Mouse (Mus musculus): ENCODE results near the gene Srcin1. TPM values are rescaled to one million over a fixed set of nuclear protein-coding genes. Genes with fewer than 3 reads are reported as not detected.

The Srcin1 gene
- polyA plus RNA-seq, 1 experiment from 2014 or later, result 0.48 TPM

DNA sequence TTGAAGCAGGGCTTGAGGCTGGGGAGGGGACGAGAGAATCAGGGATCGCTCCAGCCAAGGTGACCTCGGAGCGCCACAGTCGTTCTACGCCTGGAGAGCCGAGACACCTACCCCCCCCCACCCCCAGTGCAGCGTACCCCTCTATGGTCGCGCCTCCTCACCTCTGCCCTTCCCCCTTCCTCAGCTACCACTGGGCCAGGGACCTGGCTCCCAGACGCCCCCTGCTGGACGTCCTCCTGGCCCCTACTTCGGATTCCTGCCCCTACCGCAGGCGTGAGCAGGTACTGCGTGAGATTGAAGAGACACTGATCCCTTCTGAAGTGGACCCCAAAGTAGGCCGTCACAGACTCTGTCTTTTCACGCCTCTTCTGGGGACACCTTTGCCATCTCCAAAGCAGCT lies 348 bp downstream of the Srcin1 start:
- Histone ChIP-seq H3K27me3 (peaks cover 88% of the 10 kb centered on the region), H3K9me3 (no peaks in the 10 kb centered on the region), H3K27ac (no peak overlapping the region), H3K9ac (0 out of 2 replicates have a peak overlapping the region, but pooled peaks have one; percentile 69), H3K4me2 (replicated peaks) (peak overlapping the region; percentile 97), H3K4me3 (peak overlapping the region; percentile 69), H3K4me1 (peaks cover 60% of the 10 kb centered on the region), H3K36me3 (no peaks in the 10 kb centered on the region)
- WGBS, result 0% methylated on average over 18 of the region's 18 CpGs
- peak; percentile 78 for ATAC-seq (ENCODE audit: low FRiP score, low read depth)

DNA sequence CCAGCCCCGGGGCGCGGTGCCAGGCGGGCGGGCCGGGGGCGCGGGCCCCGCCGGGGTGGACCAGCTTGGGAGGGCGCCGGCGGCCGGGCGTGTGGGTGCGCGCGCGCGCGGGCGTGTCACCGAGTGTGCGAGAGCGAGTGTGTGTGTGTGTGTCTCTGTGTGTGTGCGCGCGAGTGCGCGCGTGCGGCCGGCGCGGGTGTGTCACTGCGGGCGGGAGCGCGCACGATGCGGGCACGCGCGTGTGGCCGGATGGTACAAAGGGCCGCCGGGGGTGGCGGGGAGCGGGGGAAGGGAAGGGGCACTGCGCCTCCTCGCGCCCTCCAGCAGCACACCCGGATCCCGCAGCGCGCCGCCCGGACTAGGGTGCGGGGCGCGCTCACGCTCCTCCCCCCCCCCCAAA lies 911 bp downstream of the Srcin1 start:
- Histone ChIP-seq H3K4me1 (peaks cover 66% of the 10 kb centered on the region), H3K4me2 (replicated peaks) (peak overlapping the region; percentile 97), H3K36me3 (no peaks in the 10 kb centered on the region), H3K9ac (peak overlapping the region; percentile 69), H3K27me3 (peaks cover 90% of the 10 kb centered on the region), H3K27ac (no peak overlapping the region), H3K9me3 (no peaks in the 10 kb centered on the region), H3K4me3 (peak overlapping the region; percentile 69)
- WGBS, result 0% methylated on average over 20 of the region's 62 CpGs
- ATAC-seq (ENCODE audit: low FRiP score, low read depth), result peak; percentile 19; the same call in 1 of the 2 replicates

DNA sequence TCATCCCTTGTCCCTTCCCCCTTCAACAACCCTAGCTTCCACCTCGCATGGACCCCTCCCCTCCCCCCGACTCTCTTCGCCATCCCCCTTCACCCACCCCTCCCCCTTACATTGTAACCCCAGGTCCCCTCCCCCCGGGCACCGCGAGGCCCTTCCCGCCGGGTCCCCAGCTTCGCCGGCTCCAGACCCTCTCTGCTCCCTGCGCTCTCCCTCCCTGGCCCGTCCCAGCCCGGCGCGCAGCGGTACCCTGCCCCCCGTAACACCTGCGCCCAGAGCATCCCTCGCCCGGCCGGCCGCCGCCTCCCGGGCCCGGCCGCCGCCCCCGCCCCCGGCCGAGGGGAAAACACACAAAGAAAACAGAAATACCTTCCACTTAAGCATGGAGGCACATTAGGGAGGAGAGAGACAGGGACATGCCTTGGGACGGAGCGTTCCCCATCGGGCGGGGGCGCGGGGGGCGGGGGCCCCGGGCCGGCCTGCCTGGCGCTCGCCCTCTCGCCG lies 1.4 kb downstream of the Srcin1 start:
- Histone ChIP-seq H3K4me2 (replicated peaks) (peak overlapping the region; percentile 97), H3K36me3 (no peaks in the 10 kb centered on the region), H3K4me1 (peaks cover 71% of the 10 kb centered on the region), H3K9ac (peak overlapping the region; percentile 69), H3K27ac (no peak overlapping the region), H3K27me3 (peaks cover 94% of the 10 kb centered on the region), H3K4me3 (peak overlapping the region; percentile 69), H3K9me3 (no peaks in the 10 kb centered on the region)
- no peak for ATAC-seq (ENCODE audit: low FRiP score, low read depth)
- 0% methylated on average over 25 of the region's 43 CpGs for WGBS

DNA sequence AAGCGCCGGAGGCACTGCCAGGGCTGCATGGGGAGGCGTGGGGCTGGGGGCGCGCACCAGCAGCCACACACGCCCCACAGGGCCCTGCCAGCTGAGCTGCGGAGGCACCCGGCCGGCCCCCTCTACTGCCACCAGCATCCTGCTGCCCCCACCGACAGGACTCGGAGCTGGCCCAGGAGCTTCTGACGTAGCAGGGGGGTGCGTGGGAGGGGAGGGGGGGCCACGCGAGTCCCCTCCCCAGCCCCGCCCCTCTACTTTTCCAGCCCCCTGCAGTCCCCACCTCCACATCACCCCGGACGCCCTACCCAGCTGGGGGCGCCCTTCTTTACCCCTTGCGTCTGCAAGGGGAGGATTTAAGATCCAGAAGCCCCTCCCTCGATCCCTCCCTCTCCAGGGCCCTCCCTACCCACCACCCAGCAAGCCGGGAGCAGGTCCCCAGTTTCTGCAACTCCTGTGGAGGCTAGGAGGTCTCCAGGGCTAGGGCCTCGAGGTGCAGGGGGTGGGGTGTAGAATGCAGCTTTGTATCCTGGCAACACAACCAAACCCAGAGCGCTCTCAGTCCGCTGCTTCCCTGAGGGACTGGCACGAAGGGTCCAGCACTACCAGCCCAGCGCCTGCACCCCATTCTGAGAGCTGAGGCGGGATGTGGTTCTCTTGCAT lies 2.0 kb downstream of the Srcin1 start:
- H3K4me1 ChIP-seq, result peaks cover 73% of the 10 kb centered on the region
- H3K4me3 ChIP-seq, result peak overlapping the region; percentile 69
- H3K27me3 ChIP-seq, result peaks cover 96% of the 10 kb centered on the region
- H3K4me2 ChIP-seq (replicated peaks), result peak overlapping the region; percentile 97
- no peak overlapping the region for H3K27ac ChIP-seq
- 2% methylated on average over 20 of the region's 28 CpGs for WGBS
- H3K36me3 ChIP-seq, result no peaks in the 10 kb centered on the region
- no peaks in the 10 kb centered on the region for H3K9me3 ChIP-seq
- H3K9ac ChIP-seq, result no peak overlapping the region; the same call in 1 of the 2 replicates
- ATAC-seq (ENCODE audit: low FRiP score, low read depth), result no peak

DNA sequence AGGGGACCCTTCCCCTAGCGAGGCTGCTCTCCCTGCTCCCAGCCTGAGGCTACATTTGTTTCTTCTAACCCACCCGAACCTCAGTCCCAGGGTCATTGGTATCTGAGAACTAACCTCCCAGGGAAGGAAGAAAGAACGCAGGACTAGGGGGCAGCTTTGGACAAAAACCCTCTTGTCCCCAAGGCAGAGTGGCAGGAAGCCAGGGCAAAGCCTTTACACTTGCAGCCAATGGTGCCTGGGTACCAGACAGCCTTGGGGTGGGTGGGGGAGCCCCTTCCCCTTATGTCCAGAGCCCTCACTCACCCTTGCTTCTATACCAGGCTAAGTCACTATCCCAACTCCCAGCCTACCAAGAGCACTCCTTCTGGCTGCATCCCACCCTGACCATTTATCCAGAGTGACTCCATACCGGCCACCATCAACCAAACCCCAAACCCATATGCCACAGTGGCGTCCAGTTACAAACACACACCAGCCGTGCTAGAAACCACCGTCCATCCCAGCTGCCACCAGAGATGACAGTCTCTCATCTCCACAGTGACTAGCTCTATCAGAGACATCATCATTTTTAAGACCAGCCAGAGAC lies 3.0 kb downstream of the Srcin1 start:
- H3K27me3 ChIP-seq, result peaks cover 88% of the 10 kb centered on the region
- peak overlapping the region; percentile 97; the same call in 1 of the 2 replicates for H3K4me2 ChIP-seq (replicated peaks)
- H3K4me3 ChIP-seq, result 0 out of 2 replicates have a peak overlapping the region, but pooled peaks have one; percentile 69
- H3K4me1 ChIP-seq, result peaks cover 71% of the 10 kb centered on the region
- no peaks in the 10 kb centered on the region for H3K9me3 ChIP-seq
- no peaks in the 10 kb centered on the region for H3K36me3 ChIP-seq
- H3K9ac ChIP-seq, result no peak overlapping the region
- 21% methylated on average over 7 of the region's 7 CpGs for WGBS
- no peak overlapping the region for H3K27ac ChIP-seq
- no peak for ATAC-seq (ENCODE audit: low FRiP score, low read depth)

DNA sequence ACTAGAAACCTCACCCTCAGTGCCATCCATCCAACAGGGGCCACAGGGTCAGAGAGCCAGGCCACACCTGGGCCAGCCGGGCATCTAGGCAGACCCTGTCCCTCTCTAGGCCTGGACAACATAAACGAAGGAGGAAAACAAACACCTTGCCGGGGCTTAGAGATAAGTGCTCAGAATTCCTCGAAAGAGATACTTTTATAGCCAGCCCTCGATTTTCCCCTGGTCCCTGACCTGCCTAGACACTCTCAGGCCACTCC lies 4.0 kb downstream of the Srcin1 start:
- Histone ChIP-seq H3K9me3 (no peaks in the 10 kb centered on the region), H3K4me1 (peaks cover 79% of the 10 kb centered on the region), H3K36me3 (no peaks in the 10 kb centered on the region), H3K27ac (no peak overlapping the region), H3K4me2 (replicated peaks) (no peak overlapping the region), H3K9ac (no peak overlapping the region), H3K27me3 (peaks cover 88% of the 10 kb centered on the region), H3K4me3 (no peak overlapping the region)
- no peak for ATAC-seq (ENCODE audit: low FRiP score, low read depth)
- WGBS, result 22% methylated on average over 5 of the region's 5 CpGs

DNA sequence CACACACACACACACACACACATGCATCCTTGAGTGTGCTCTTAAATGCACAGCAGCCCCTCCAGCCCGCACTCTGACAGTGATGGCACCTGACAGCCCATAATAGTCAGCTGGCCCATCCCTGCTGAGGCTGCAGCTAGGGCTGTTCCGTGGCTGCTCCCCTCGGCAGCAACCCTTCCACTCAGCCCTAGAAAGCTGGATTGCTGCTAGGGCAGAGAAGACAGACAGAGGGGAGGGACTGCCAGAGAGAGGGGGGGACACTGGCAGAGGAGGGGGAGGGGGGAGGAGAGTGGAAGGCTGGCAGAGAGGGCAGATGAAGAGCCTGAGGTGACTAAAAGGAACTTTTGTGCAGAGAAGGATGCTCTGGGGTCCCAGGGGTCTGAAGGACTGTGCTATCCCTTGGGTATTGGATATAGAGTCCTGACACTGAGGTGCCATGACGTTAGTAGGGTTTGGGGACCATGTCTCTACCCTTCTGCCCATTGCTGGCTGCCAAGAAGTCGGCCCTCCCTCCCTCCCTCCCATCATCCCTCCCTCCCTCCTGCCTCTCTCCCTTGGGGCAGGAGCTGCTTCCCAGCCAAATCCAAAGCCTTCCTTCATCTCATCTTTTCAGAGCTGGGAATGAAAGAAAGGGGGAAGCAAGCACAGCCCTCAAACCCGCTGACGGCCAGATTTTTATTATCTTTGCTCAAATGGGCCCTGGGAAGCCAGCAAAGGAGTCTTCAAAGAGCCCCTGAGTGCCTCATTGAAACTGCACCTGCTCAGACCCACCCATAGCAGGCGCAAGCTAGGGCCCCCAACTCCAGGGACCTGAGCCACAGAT lies 4.5 kb downstream of the Srcin1 start:
- Histone ChIP-seq H3K4me2 (replicated peaks) (no peak overlapping the region), H3K36me3 (no peaks in the 10 kb centered on the region), H3K9ac (no peak overlapping the region), H3K4me3 (no peak overlapping the region), H3K27ac (no peak overlapping the region), H3K27me3 (peaks cover 88% of the 10 kb centered on the region), H3K9me3 (no peaks in the 10 kb centered on the region), H3K4me1 (peaks cover 84% of the 10 kb centered on the region)
- 11% methylated on average over 8 of the region's 8 CpGs for WGBS
- ATAC-seq (ENCODE audit: low FRiP score, low read depth), result no peak

DNA sequence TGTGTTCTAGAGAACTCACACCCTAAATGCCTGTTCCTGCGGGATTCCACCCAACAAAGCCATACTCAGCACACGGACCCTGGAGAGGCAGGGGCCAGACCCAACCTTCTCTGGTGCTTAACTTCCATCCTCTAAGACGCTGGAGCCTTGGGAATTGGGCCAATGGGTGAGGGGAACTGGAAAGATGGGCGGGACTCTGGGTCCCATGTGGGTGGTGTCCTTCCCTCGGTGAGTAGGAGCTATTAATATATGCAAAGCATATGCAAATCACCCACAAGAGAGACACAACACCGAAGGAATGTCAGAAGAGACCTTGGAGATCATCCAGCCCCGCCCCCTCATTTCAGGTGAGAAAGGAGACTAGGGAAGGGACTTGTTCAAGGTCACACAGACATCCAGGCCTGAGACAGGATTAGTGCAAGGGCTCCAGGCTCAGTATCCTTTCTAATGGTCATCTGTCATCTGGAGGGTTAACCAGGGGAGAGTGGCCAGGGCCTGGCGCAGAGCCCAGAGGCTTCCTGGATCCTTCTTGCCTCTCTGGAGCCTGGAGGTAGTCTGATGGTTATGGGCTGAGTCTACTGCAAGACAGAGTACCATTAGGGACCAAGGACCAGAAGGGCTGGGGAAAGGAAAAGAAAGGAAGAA lies 5.4 kb downstream of the Srcin1 start:
- Histone ChIP-seq H3K4me3 (no peak overlapping the region), H3K27ac (no peak overlapping the region), H3K9ac (no peak overlapping the region), H3K4me1 (peaks cover 84% of the 10 kb centered on the region), H3K4me2 (replicated peaks) (no peak overlapping the region), H3K9me3 (no peaks in the 10 kb centered on the region), H3K27me3 (peaks cover 88% of the 10 kb centered on the region), H3K36me3 (no peaks in the 10 kb centered on the region)
- WGBS, result 17% methylated on average over 8 of the region's 8 CpGs
- no peak for ATAC-seq (ENCODE audit: low FRiP score, low read depth)

DNA sequence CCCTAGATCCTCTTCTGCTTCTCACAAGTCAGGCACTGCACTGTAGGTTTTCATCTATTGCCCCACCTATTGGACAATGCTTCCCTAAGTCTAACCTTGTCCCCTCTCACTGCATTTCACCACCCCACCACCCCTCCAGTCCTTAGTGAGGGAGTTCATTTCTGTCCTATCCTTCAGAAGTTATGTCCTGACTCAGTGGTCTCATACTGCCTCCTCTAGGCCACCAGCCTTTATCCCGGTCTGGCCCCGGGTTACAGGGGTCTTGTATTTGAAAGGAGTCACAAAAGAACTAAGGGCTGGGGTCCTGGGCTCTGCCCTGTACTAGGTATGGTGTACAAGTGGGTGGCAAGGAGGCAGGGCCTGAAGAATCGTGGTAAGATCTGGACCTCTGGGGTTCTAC lies 6.2 kb downstream of the Srcin1 start:
- Histone ChIP-seq H3K36me3 (no peaks in the 10 kb centered on the region), H3K9ac (no peak overlapping the region), H3K9me3 (no peaks in the 10 kb centered on the region), H3K4me1 (peaks cover 79% of the 10 kb centered on the region), H3K4me2 (replicated peaks) (no peak overlapping the region), H3K4me3 (no peak overlapping the region), H3K27ac (no peak overlapping the region), H3K27me3 (peaks cover 91% of the 10 kb centered on the region)
- ATAC-seq (ENCODE audit: low FRiP score, low read depth), result no peak
- 59% methylated on average over 3 of the region's 3 CpGs for WGBS

DNA sequence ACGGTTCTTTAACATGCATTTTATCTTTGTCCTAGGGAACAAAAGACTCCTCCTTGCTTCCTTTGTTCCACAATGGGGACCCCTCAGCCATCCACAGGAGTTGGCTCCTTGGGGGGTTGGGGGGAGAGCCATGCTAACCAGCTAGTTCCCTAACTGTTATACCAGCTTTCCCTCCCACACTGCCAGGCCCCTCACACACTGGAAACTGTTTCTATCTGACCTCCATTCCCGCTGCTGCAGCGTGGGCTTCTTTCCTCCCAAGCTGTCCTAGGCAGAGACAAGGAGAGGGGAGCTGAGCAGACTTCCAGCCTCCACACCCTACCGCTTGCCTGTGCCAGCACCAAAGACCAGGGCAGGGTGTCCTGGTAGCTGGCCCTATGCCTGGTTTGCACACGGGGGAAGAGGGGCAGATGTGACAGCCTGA lies 6.7 kb downstream of the Srcin1 start:
- Histone ChIP-seq H3K4me3 (no peak overlapping the region), H3K27ac (no peak overlapping the region), H3K9me3 (no peaks in the 10 kb centered on the region), H3K4me1 (peaks cover 75% of the 10 kb centered on the region), H3K4me2 (replicated peaks) (no peak overlapping the region), H3K36me3 (no peaks in the 10 kb centered on the region), H3K27me3 (peaks cover 91% of the 10 kb centered on the region), H3K9ac (no peak overlapping the region)
- ATAC-seq (ENCODE audit: low FRiP score, low read depth), result no peak
- whole genome bisulfite sequencing, result 47% methylated on average over 5 of the region's 5 CpGs

DNA sequence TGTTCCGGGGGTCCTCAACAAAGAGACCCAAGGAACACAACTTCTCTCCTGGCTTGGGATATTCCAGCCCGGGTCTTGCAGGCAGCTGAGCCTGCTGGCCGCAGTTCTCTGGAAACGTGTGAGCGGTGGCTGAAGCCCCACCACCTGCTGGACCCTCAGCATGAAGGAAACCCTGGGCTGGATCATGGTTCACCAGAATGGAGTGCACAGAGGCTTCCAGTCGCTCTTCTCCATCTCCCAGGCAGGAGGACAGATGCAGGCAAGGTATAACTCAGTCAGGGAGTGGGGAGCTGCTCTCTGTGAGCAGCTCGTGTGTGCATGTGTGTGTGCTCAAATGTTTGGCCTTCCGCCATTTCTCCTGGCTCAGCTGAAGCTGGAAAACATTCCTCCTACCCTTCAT lies 7.3 kb downstream of the Srcin1 start:
- Histone ChIP-seq H3K27me3 (peaks cover 91% of the 10 kb centered on the region), H3K4me2 (replicated peaks) (peak overlapping the region; percentile 36; the same call in 1 of the 2 replicates), H3K36me3 (no peaks in the 10 kb centered on the region), H3K4me3 (no peak overlapping the region), H3K27ac (no peak overlapping the region), H3K4me1 (peaks cover 70% of the 10 kb centered on the region), H3K9ac (no peak overlapping the region), H3K9me3 (no peaks in the 10 kb centered on the region)
- peak; percentile 71 for ATAC-seq (ENCODE audit: low FRiP score, low read depth)
- 8% methylated on average over 8 of the region's 8 CpGs for WGBS

DNA sequence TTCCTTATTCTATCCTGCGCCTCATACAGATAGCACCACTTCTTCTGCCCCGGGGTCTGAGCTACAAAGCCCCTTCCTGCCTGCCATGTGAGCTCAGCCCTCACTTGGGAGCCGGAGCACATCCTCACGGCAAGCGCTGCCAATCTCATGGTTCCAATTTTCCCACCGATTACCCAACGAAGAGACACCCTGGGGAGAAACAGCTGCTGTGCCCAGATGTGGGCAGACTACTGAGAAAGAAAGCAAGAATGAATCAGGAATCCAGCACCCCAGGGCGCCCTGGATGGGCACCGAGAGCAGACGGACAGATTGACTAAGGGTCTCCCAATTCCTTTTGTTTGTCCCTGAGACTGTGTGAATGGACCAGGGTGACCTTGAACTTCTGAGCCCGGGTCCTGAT lies 8.5 kb downstream of the Srcin1 start:
- no peak overlapping the region for H3K4me3 ChIP-seq
- H3K4me2 ChIP-seq (replicated peaks), result no peak overlapping the region
- WGBS, result 13% methylated on average over 11 of the region's 11 CpGs
- no peaks in the 10 kb centered on the region for H3K9me3 ChIP-seq
- peaks cover 89% of the 10 kb centered on the region for H3K27me3 ChIP-seq
- H3K27ac ChIP-seq, result no peak overlapping the region
- peaks cover 61% of the 10 kb centered on the region for H3K4me1 ChIP-seq
- H3K36me3 ChIP-seq, result no peaks in the 10 kb centered on the region
- no peak overlapping the region for H3K9ac ChIP-seq
- no peak for ATAC-seq (ENCODE audit: low FRiP score, low read depth)
